Mouse (Mus musculus): ENCODE measurements around the gene 1700102P08Rik. TPM values are rescaled to one million over a fixed set of nuclear protein-coding genes. Genes with fewer than 3 reads are reported as not detected.

The 1700102P08Rik gene
- polyA plus RNA-seq, 1 experiment, result 0.17 TPM

DNA sequence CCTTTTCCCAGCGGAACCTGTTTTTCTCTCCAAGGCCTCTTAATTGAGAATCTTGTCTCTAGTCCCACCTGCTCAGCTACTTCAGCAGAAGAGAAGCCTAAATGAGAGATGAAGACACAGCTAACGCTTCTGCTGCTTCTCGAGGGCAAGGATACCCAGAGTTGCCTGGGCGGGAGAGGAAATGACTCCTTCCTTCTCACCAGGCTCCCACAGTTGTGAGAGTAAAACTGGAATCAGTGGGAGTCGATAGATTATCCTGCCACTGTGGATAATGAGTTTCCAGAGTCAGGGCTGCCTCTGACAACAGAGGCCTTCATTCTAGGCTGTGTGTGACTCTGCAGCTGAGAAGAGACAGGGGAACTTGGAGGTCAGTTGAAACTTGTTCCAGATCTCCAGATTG, 47.9 kb downstream of the 1700102P08Rik start:
- no peak overlapping the region for H3K4me3 ChIP-seq
- no peak for TF ChIP-seq CEBPB (IDR thresholded peaks at IDR 0.05; ENCODE audit: insufficient read depth, poor library complexity, severe bottlenecking)
- TF ChIP-seq USF1 (IDR thresholded peaks at IDR 0.05; ENCODE audit: low read depth), result no peak
- no peak for TF ChIP-seq TCF12 (IDR thresholded peaks at IDR 0.05; ENCODE audit: insufficient read depth, poor library complexity, severe bottlenecking)
- TF ChIP-seq E2F4 (IDR thresholded peaks at IDR 0.05; ENCODE audit: insufficient read depth), result no peak
- TF ChIP-seq TCF3 (IDR thresholded peaks at IDR 0.05; ENCODE audit: insufficient read length, low read depth), result no peak
- no peak for TF ChIP-seq MYOG (IDR thresholded peaks at IDR 0.05; ENCODE audit: control insufficient read depth in 1 of 3, insufficient read depth in 1 of 3, insufficient read length in 2 of 3, low read depth in 2 of 3)
- no peak for TF ChIP-seq POLR2AphosphoS2 (IDR thresholded peaks at IDR 0.05; ENCODE audit: insufficient read length, low read depth)
- no peak for TF ChIP-seq POLR2A (IDR thresholded peaks at IDR 0.05; ENCODE audit: insufficient read length, low read depth)
- no peak for TF ChIP-seq MAX (IDR thresholded peaks at IDR 0.05; ENCODE audit: low read depth)
- no peak for TF ChIP-seq REST (IDR thresholded peaks at IDR 0.05; ENCODE audit: insufficient read depth, insufficient read length)
- no peak for TF ChIP-seq SRF (IDR thresholded peaks at IDR 0.05; ENCODE audit: control insufficient read depth, insufficient read length, low read depth)
- TF ChIP-seq MYOD1 (IDR thresholded peaks at IDR 0.05; ENCODE audit: control insufficient read depth in 1 of 3, insufficient read length in 2 of 3, low read depth in 2 of 3), result no peak
- H3K79me2 ChIP-seq (ENCODE audit: control insufficient read depth, insufficient read depth), result no peaks in the 10 kb centered on the region
- H3K4me2 ChIP-seq (ENCODE audit: low read depth), result no peak overlapping the region
- peaks cover 30% of the 10 kb centered on the region for H3K27me3 ChIP-seq (ENCODE audit: control insufficient read depth, insufficient read depth, insufficient read length)
- H3K36me3 ChIP-seq (ENCODE audit: control insufficient read depth, insufficient read depth), result no peaks in the 10 kb centered on the region
- no peak overlapping the region for H3ac ChIP-seq (ENCODE audit: control insufficient read depth, insufficient read length)

DNA sequence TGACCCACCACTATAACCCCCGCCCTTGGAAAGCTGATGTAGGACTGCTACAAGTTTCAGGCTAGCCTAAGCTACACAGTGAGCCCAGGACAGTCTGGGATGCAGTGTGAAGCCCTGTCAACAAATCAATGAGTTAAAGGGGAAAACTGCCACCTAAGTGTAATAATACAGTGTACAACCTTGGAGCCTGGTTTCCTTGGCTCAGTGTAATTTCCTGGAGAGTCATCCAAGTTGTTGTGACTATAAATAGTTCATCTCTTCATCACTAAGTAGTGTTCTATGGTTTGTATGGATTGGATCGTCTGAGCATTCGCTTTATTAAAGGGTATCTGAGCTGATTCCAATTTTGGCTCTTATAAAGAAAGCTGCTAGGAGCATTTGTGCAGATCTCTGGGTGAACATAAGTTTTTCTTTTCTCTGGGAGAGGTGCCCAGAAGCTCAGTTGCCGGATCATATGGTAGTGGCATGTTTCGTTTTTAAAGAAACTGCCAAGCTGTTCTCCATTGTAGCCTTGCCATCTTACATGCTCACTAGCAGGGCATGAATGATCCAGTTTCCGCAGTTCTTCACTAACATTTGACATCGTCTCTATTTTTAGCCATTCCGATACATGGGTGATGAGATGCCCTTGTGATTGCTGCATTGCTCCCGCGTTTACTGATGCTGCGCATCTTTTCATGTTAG, 48.8 kb downstream of the 1700102P08Rik start:
- Histone ChIP-seq H3K4me3 (no peak overlapping the region), H3ac (ENCODE audit: control insufficient read depth, insufficient read length) (no peak overlapping the region), H3K36me3 (ENCODE audit: control insufficient read depth, insufficient read depth) (no peaks in the 10 kb centered on the region), H3K4me2 (ENCODE audit: low read depth) (peak overlapping the region; percentile 18), H3K79me2 (ENCODE audit: control insufficient read depth, insufficient read depth) (no peaks in the 10 kb centered on the region), H3K27me3 (ENCODE audit: control insufficient read depth, insufficient read depth, insufficient read length) (peaks cover 32% of the 10 kb centered on the region)
- TF ChIP-seq REST (IDR thresholded peaks at IDR 0.05; ENCODE audit: insufficient read depth, insufficient read length) (no peak), POLR2A (IDR thresholded peaks at IDR 0.05; ENCODE audit: insufficient read length, low read depth) (no peak), MYOG (IDR thresholded peaks at IDR 0.05; ENCODE audit: control insufficient read depth in 1 of 3, insufficient read depth in 1 of 3, insufficient read length in 2 of 3, low read depth in 2 of 3) (no peak), E2F4 (IDR thresholded peaks at IDR 0.05; ENCODE audit: insufficient read depth) (no peak), USF1 (IDR thresholded peaks at IDR 0.05; ENCODE audit: low read depth) (no peak), TCF12 (IDR thresholded peaks at IDR 0.05; ENCODE audit: insufficient read depth, poor library complexity, severe bottlenecking) (no peak), TCF3 (IDR thresholded peaks at IDR 0.05; ENCODE audit: insufficient read length, low read depth) (no peak), POLR2AphosphoS2 (IDR thresholded peaks at IDR 0.05; ENCODE audit: insufficient read length, low read depth) (no peak)

DNA sequence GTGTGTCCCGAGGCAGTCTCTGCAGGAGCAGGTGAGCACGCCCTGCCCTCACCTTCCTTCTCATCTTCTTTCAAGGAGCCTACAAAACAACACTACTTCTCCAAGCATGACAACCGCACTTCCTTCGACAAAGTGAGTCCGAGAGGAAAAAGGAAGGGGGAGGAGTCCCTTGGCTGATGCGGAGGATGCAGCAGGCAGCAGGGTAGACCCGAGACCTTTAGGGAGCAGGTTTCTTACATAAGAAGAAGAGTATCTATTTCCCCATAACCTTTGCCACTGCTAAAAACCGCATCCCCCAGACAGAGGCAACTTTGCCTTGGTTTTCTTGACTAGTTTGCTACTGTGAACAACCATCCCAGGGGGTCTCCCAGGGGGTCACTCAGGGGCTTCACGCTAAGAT, 52.5 kb downstream of the 1700102P08Rik start:
- peaks cover 16% of the 10 kb centered on the region for H3K27me3 ChIP-seq (ENCODE audit: control insufficient read depth, insufficient read depth, insufficient read length)
- no peak overlapping the region for H3K4me2 ChIP-seq (ENCODE audit: low read depth)
- H3K36me3 ChIP-seq (ENCODE audit: control insufficient read depth, insufficient read depth), result no peaks in the 10 kb centered on the region
- H3K4me3 ChIP-seq, result no peak overlapping the region
- TF ChIP-seq POLR2AphosphoS2 (IDR thresholded peaks at IDR 0.05; ENCODE audit: insufficient read length, low read depth), result no peak
- no peak for TF ChIP-seq SRF (IDR thresholded peaks at IDR 0.05; ENCODE audit: control insufficient read depth, insufficient read length, low read depth)
- TF ChIP-seq REST (IDR thresholded peaks at IDR 0.05; ENCODE audit: insufficient read depth, insufficient read length), result no peak
- TF ChIP-seq E2F4 (IDR thresholded peaks at IDR 0.05; ENCODE audit: insufficient read depth), result no peak
- no peak for TF ChIP-seq CEBPB (IDR thresholded peaks at IDR 0.05; ENCODE audit: insufficient read depth, poor library complexity, severe bottlenecking)
- no peak for TF ChIP-seq MYOD1 (IDR thresholded peaks at IDR 0.05; ENCODE audit: control insufficient read depth in 1 of 3, insufficient read length in 2 of 3, low read depth in 2 of 3)
- TF ChIP-seq MYOG (IDR thresholded peaks at IDR 0.05; ENCODE audit: control insufficient read depth in 1 of 3, insufficient read depth in 1 of 3, insufficient read length in 2 of 3, low read depth in 2 of 3), result no peak
- no peak for TF ChIP-seq TCF12 (IDR thresholded peaks at IDR 0.05; ENCODE audit: insufficient read depth, poor library complexity, severe bottlenecking)
- TF ChIP-seq POLR2A (IDR thresholded peaks at IDR 0.05; ENCODE audit: insufficient read length, low read depth), result no peak
- H3K79me2 ChIP-seq (ENCODE audit: control insufficient read depth, insufficient read depth), result no peaks in the 10 kb centered on the region
- H3ac ChIP-seq (ENCODE audit: control insufficient read depth, insufficient read length), result no peak overlapping the region

DNA sequence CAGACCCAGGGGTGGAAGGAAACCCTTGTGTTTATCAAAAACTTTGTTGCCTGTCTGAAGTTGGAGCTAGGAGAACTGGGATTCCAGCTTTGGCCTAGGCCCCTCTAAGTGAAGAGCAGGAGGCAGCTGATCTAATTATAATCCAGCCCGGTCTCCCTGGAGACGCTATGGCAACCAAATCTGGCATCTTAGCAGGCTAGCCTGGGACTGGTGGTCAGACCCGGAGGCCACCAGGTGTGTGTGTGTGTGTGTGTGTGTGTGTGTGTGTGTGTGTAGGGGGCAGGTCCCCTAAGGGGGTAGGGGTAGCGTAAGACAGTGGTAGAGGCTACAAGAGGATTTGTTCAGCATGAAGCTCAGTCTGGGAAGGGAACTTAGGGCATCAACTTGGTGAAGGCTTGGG, 57.3 kb downstream of the 1700102P08Rik start:
- TF ChIP-seq REST (IDR thresholded peaks at IDR 0.05; ENCODE audit: insufficient read depth, insufficient read length), result no peak
- no peak for TF ChIP-seq POLR2AphosphoS2 (IDR thresholded peaks at IDR 0.05; ENCODE audit: insufficient read length, low read depth)
- no peak for TF ChIP-seq USF1 (IDR thresholded peaks at IDR 0.05; ENCODE audit: low read depth)
- TF ChIP-seq CEBPB (IDR thresholded peaks at IDR 0.05; ENCODE audit: insufficient read depth, poor library complexity, severe bottlenecking), result no peak
- no peak for TF ChIP-seq TCF12 (IDR thresholded peaks at IDR 0.05; ENCODE audit: insufficient read depth, poor library complexity, severe bottlenecking)
- TF ChIP-seq MYOG (IDR thresholded peaks at IDR 0.05; ENCODE audit: control insufficient read depth in 1 of 3, insufficient read depth in 1 of 3, insufficient read length in 2 of 3, low read depth in 2 of 3), result no peak
- no peak for TF ChIP-seq POLR2A (IDR thresholded peaks at IDR 0.05; ENCODE audit: insufficient read length, low read depth)
- no peak for TF ChIP-seq E2F4 (IDR thresholded peaks at IDR 0.05; ENCODE audit: insufficient read depth)
- TF ChIP-seq MYOD1 (IDR thresholded peaks at IDR 0.05; ENCODE audit: control insufficient read depth in 1 of 3, insufficient read length in 2 of 3, low read depth in 2 of 3), result no peak
- no peak for TF ChIP-seq TCF3 (IDR thresholded peaks at IDR 0.05; ENCODE audit: insufficient read length, low read depth)
- TF ChIP-seq MAX (IDR thresholded peaks at IDR 0.05; ENCODE audit: low read depth), result no peak
- no peak for TF ChIP-seq SRF (IDR thresholded peaks at IDR 0.05; ENCODE audit: control insufficient read depth, insufficient read length, low read depth)
- Histone ChIP-seq H3K79me2 (ENCODE audit: control insufficient read depth, insufficient read depth) (no peaks in the 10 kb centered on the region), H3K4me2 (ENCODE audit: low read depth) (no peak overlapping the region), H3K36me3 (ENCODE audit: control insufficient read depth, insufficient read depth) (no peaks in the 10 kb centered on the region), H3K27me3 (ENCODE audit: control insufficient read depth, insufficient read depth, insufficient read length) (peaks cover 12% of the 10 kb centered on the region), H3ac (ENCODE audit: control insufficient read depth, insufficient read length) (no peak overlapping the region), H3K4me3 (no peak overlapping the region)

All from myocyte (in vitro differentiated cells).